Mouse (Mus musculus): Measurements from ENCODE around the gene Ube2v1. TPM values are rescaled to one million over a fixed set of nuclear protein-coding genes. Genes with fewer than 3 reads are reported as not detected.

Gene Ube2v1
- total RNA-seq, 4 experiments from 2014 or later: 163 to 176 (median 172) TPM

DNA sequence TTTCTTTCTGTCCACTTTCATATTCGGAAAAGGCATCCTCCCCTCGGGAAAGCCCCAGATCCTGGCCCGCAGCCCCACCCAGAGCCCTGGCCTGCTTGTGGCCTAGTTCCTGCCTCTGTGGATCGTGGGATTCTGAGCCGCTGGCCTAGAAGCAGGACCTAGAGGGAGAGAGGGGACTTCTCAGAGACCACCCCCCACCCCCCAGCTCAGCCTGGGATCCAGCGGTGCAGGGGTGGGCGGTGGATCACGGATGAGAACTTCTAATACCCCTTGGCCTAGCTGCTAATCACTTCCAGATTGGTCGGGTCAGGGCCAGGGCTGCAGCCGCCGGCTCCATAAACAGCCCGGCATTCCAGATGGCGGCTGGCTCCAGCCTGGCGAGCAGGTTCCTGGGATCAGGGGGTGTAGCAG lies 36.1 kb downstream of the Ube2v1 start:
- DNase-seq (ENCODE audit: low spot score in 2 of 2): peak; percentile 63 to 64

DNA sequence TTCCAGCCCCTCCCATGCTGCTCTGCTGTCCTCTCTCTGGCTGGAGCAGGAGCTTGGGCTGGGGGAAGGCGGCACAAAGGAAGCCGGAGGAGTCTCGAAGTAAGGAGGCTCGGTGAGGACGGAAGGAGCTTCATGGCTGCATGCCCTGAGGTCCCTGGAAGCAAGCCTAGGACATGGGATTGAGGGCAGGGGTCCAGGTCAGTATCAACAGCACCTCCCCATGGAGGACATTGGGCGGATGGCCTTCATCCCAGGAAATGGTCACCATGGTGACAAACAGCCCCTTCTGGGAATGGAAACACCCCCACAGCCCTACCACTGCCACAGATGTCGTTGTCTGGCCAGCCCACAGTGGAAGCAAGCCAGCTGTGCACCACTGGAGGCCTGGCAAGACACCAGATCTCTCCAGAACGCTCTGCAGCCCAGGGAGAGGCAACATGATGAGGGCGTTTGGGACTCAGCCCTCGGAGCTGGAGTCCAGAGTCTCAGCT lies 37.4 kb downstream of the Ube2v1 start:
- peak; percentile 90 to 93 for DNase-seq (ENCODE audit: low spot score in 2 of 2)

DNA sequence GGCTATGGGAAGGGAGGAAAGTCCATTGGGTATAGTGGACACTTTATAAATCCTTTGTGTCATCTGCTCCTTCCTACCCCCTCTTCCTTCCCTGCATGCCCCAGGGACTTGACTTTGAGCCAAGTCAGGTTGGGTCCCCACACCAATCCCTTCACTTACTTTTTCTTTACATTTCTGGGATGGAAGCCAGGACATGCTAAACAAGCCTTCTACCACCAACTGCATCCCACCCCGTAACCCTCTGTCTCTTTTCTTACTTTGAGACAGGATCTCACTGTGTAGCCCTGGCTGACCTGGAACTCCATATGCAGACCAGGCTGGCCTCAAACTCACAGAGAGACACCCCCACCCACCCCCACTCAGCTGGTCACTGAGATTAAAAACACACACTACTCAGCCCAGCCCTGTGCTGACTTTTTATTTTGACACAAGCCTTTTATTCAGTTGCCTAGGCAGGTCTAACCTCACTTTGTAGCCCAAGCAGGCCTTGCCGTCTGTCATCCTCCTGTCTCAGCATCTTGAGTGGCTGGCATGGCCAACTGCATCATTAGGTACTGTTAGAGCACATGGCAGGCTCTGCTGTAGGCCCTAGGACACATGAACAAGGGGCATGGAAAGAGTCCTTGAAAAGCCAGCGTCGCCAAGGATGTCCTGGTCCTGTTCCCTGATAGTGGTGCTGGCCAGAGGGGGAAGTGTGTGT lies 38.2 kb downstream of the Ube2v1 start:
- DNase-seq (ENCODE audit: low spot score in 2 of 2): no peak

DNA sequence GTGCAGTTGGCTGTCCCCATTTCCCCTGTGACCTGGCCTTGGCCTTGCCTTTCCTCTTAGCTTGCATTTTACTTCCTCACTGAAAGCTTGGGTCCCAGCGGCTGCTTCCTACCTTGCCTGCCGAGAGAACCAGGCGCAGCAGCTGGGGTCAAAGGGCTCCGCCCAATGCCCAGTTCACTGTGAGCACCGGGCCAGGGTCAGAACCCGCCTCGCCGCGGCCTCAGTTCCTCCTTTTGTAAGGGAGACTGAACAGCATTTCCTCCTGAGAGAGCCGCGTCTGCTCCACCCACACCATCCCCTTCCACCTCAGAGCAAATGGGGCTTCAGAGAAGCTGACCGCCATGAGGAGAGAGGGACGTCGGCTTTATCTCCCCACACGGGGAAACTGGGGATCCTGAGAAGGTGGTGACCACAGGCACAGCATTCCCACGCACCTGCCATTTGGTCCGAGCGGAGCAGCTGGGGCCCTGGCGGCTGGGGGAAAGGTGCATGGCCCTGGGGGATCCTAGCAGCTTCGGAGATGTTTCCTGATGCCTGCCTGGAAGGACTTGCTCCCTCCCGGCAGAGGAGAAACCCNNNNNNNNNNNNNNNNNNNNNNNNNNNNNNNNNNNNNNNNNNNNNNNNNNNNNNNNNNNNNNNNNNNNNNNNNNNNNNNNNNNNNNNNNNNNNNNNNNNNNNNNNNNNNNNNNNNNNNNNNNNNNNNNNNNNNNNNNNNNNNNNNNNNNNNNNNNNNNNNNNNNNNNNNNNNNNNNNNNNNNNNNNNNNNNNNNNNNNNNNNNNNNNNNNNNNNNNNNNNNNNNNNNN lies 42.9 kb downstream of the Ube2v1 start:
- peak in 1 of 2 experiments; percentile 39 for DNase-seq (ENCODE audit: low spot score in 2 of 2)

DNA sequence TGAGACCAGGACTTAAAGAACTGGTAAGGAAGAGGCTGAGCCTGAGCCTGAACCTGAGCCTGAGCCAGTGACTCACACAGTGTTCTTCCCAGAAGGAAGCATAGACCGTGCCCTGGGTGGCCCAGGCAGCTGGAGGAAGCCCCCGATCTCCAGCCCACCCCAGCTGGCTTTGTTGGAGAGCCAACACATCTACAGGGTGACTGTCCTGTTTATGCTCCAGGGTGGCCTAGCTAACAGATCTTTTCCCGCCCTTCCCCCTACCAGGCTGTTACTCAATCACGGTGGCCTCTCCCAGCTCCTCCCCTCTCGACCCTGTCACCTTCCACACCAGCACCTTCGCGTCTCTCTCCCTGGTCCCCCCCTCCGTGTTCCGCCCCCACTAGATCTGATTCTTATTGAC lies 44.9 kb downstream of the Ube2v1 start:
- no peak for DNase-seq (ENCODE audit: low spot score in 2 of 2)

DNA sequence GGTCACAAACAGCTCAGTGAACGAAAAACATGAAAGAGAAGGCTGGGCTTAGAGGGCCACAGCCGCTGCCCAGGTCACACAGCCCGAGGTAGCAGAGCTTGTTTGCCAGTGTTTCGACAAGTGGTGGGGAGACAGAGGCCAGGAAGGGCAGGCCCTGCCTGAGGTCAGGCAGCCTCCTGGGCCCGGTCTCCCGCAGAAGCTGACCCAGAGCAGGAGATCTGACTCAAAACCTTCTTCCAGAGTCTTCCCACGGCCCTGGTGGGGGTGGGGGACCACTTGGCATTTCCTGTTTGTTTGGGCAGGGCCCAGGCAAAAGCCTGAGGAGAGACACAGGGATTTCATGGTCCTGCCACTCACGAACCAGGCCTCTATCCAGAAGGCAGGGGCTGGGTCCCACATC lies 45.9 kb downstream of the Ube2v1 start:
- DNase-seq (ENCODE audit: low spot score in 2 of 2): peak in 1 of 2 experiments; percentile 34

DNA sequence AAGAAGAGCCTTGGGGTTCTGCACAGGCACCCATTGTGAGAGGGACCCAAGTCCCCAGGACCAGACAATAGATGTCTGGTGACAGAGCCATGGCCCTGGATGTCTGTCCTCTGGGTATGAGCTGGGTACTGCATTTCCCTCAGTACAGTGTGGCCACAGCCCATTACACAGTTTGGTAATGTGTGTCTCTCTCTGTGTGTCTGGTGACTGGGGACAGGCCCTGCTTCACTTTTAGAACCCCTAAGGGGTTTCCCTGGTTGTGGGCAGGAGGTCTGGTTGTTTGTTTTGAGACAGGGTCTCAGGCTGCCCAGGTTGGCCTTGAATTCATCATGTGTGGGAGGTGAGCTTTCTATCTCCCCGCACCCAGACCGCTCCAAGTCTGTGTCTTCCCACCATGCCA lies 46.6 kb downstream of the Ube2v1 start:
- no peak for DNase-seq (ENCODE audit: low spot score in 2 of 2)

DNA sequence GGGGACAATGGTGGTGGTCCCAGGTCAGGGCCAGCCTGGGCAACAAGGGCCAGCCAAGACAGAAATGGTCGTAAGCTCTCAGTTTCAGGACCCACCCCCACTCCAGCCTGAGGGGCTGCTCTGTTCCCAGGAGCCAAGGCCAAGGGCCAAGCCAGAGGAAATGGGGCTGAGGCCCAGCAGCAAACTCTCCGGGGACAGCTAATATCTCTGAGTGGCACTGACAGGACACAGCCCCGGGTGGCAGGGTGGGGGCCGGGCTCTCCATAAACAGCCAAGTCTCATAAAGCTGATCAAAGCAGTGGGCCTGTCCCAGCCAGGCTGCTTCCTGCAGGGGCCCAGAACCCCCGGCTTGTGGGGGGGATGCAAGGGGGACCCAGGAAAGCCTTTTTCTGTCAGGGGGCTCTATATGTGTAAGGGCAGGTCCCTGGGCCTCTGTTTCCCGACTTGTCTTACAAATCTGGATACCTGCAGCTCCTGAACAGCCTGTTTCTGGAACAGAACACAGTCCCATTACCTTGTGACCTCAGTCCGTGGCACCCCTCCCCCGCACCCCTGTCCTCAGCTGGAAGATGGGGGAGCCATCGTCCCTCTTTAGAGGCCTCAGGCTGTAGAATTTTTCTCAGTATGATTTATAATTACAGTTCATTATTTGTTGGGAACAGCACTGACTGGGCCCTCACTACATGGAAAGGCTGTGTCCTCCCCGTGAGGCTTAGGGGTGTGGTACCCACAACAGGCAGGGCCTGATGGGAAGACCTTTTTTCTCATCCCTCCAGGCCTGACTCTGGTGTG lies 48.5 kb downstream of the Ube2v1 start:
- DNase-seq (ENCODE audit: low spot score in 2 of 2): no peak

DNA sequence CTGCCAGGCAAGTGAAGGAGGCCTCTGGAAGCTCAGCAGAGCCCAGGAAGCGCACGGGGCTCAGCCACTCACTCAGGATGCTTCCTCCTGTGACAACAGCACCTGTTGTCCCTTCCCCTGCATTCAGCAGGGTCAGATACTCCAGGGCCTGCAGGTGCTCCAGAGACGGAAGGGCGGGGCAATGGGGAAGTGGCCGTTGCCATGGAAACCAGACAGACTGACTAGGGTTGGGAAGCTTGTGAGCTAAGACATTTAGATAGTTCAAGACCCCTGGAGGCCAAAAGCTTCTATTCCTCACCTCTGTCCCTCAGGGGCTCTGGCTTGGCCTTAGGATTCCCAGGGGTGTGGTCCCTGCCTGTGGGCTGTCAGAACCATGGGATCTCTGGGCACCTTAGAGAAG lies 53.4 kb downstream of the Ube2v1 start:
- DNase-seq (ENCODE audit: low spot score in 2 of 2): no peak

DNA sequence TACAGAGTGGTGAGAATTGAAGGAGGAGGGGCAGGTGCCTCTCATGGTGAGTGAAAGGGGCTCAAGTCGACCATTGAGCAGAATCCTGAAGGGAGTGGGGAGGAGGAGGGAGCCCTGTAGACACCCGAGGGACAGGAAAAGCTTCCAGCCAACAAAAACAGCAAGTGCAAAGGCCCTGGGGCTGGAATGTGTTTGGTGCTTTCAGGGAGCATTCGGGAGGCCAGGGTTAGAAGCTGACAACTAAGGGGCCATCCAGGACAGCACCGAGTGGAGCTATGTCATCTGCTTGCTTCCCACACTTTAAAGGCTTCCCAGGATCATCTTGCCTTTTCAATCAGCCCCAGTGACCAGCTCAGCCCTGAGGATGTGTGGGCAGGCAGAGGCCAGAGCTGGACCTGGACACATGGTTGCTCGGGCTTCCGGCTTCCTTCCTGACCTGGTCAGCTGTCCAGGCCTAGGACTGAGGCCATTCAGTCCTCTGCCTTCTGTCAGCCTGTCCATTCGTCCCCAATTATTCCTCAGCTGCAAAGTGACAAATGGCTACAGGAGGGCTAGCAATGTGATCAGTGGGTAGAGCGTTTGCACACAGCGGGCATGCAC lies 54.6 kb downstream of the Ube2v1 start:
- no peak for DNase-seq (ENCODE audit: low spot score in 2 of 2)

DNA sequence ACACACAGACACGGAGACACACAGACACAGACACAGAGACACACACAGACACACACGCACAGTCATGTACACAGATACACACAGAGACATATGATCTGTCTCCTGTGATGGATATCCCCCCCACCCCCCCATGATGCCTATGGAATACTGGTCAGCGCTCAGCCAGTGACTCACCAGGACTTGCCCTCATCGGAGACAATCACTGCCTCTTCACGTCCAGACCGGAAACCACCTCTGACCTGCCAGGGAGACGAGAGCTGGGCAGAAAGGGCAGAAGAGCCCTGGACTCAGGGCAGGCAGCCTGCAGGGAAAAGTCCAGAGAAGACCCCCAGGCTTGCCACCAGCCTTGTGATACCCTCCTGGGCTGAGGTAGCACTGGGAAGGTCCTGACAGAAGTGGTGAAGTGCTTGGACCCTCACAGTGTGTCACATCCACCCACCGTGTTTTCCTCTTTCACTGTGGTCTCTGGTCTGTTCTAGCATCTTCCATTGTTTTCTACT lies 55.7 kb downstream of the Ube2v1 start:
- DNase-seq (ENCODE audit: low spot score in 2 of 2): no peak

DNA sequence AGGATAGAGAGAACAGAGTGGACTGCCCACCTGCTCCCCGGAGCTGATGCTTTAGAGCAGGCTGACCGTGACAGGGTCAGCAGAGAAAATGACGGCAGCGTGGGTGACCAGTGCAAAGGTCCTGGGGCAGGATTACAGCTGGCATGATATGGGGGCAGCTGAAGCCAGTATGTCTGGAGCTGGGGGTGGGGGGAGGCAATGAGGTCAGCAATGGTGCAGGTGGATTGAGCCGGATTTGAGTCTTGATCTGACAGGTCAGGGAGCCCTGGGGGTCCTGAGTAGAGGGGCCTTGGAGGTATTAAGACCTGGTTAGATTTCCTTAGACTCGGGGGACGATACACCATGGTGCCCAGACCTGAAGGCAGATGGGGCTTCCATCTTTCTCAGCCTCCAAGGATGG lies 56.3 kb downstream of the Ube2v1 start:
- DNase-seq (ENCODE audit: low spot score in 2 of 2): no peak

DNA sequence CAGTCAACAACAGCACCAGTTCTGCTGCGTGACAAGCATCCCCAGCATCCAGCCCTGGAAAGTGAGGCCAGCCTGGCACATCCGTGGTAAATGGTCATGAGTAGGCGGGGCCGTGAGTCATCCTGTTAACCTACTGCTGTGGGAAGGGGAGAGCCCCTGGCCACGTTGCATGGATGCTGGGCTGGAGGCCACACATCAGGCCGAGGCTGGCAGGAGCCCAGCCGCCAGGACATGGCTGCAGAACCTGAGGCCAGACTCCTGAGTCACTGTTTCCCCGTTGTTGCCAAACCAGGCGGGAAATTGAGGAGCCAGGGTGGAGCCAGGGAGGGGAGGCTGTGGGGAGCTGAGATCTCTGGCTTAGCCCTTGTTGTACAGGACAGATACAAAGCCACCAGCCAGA lies 57.1 kb downstream of the Ube2v1 start:
- peak; percentile 72 to 87 for DNase-seq (ENCODE audit: low spot score in 2 of 2)

DNA sequence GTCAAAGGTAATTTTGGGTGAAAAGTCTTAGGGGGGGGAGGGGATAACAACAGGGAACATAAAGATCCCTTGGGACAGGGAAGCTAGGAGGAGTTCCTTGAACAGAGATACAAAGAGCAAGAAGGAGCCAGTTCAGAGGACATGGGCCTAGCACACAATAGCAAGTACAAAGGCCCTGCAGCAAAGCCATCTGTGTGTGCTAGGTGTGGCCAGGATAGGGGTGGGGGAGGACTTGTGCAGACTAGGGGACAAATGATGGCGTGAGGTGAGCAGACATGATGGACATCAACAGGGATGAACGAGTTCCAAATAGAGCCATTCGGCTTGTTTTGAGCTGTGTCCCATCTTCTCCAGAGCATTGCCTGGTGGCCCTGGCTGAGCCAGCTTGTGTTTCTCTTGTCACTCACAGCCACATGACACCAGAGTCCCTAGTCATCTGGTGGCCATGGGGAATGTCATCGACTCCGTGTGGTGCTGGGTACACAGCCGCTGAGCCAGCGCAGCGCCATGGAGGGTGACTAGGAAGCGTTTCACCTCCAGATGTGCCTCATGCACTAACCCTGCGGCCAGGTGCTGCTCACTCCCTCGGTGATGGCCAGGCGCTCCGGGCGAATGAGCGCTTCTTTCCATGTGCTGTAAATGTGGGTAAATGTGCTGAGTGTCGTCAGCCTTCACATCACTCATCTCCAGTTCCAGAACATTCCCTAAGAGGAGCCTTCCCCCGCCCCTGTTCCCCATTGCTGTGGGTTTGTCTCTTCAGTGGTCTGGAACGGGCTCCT lies 60.3 kb downstream of the Ube2v1 start:
- no peak for DNase-seq (ENCODE audit: low spot score in 2 of 2)

DNA sequence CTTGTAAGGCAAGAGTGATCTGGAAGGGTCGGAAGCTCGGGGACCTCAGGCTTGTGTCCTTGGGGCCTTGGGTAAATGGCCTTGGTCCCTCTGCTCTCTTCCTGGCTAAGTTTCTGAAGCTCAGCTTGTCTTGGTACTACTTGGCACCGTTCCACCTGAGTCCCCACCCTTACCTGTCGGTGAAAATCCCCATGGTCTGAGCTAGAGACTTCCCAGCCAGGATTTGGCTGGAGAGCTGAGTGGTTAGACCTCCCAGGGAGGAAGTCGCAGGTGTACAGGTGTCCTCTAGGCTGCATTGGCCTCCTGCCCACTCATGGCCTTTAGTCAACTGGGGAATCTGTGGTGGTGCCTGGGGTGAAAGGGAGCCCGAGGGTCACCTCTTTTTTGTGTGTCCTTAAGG lies 61.1 kb downstream of the Ube2v1 start:
- DNase-seq (ENCODE audit: low spot score in 2 of 2): no peak

DNA sequence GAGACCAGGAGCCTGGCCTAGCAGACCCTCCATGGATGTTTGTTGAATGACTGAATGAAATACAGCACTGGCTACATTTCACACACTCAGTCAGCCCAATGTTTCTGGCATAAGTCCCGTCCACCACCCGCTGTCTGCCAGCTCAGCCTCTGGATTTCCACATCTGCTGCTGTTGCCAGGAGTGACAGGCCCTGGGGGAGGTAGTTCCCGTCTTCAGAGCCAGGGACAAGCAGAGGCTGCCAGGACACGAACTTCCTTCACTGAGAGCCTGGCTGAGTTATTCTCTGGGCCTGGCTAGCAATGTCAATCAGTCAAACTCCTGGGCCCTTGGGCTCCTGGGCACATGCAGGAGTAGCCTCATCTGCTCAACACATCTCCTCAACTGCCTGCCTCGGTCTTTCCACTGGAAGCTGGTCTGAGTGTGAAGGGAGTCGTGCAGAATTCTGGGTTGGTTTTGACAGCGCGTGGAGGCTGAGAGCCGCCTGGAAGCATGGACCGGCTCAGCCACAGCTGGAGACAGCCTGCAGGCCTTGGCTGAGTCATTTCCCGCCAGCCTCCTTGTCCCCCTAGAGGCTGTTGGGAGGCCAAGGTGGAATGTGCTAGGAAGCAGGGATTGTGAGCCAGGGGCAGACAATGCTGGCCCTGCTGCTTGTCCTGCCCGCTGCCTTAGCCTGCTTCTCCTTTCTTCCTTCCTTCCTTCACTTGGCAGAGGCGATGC lies 61.8 kb downstream of the Ube2v1 start:
- DNase-seq (ENCODE audit: low spot score in 2 of 2): peak; percentile 82 to 87

DNA sequence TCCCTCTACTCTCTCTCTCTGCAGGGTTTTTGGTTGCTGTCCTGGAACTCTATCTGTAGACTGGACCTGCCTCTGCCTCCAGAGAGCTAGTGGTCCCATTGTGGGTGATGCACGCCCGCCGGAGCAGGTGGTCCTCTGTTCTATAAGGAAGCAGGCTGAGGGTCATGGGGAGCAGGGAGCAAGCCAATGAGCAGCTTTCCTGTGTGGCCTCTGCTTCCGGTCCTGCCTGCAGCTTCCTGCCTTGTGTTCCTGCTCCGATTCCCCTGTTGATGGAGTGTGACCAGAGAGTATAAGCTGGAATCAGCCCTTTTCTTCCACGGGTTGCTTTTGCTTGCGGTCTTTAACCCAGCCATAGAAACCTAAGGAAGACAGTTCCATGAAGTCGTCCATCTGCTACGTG lies 63.8 kb downstream of the Ube2v1 start:
- no peak for DNase-seq (ENCODE audit: low spot score in 2 of 2)

DNA sequence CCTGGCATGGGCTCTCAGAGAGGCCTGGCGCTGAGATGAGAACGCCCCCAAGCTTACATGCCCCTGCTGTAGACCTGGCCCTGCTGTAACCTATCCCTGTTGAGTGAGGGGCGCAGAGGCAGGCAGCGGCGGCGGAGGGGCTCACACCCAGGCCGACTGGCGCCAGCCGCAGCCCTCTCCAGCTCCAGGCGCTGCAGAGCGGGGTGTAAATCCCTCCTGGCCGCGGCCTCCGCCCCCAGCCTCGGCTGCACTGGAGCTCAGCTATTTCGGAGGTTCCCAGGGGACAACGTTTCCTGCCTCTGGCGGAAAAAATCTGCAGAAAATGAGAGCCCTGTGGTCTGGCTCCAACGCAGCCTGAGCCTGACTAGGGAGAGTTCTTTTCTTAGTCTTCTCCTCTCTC lies 66.2 kb downstream of the Ube2v1 start:
- peak; percentile 50 to 70 for DNase-seq (ENCODE audit: low spot score in 2 of 2)

DNA sequence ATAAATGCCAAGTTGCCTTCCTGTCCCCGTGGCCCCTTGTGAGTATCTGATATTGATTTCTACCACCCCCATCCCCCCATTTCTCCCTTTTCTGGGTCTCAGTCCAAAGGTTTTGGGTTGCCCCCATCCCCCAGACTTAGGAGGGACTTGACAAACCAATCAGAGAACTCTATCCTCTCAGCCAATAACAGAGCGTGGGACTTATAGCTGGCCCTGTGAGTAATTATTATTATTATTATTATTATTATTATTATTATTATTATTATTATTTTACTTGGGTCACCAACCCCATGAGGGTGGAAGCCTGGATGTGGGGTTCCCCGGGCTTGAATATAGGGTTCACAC lies 66.6 kb downstream of the Ube2v1 start:
- no peak for DNase-seq (ENCODE audit: low spot score in 2 of 2)

All from gastrocnemius, adult 8-10 months (tissue).